Mouse (Mus musculus): ENCODE results near the gene Parva.

Gene Parva

DNA sequence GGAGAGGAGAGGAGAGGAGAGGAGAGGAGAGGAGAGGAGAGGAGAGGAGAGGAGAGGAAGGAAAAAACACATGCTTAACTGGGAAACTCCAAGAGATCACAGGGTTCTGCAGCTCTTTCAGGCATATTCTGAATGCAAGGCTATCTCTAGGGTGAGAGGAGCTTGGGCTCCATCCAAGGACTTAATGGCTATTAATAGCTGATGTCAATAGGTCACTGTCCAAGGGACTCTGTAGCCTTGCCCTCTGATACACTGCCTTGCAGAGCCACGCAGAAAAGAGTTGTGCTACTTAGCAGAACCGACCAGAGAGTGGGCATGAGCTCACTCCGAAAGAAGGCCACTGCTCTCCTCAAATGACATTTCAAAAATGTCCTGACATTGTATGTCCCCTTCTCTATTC lies 172.9 kb downstream of the Parva start:
- DNase-seq (ENCODE audit: low read depth, low spot score): no peak

DNA sequence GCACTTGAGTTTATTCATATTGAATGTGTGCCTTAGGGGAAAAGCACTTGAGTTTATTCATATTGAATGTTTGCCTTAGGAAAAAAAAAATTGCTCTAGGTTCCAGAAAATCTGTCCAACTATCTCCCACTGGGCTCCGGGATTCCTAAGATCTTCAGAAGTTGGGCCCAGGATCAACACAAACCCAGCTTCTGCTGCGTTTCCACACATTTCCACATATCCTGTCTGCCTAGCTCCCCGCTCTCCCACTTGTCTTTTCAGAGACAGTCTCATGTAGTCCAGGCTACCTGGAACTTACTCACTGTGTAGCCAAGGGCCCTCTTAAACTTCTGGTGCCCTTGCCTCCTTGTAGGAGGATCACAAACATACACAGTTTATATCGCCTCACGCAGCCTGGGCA lies 175.7 kb downstream of the Parva start:
- no peak for DNase-seq (ENCODE audit: low read depth, low spot score)

DNA sequence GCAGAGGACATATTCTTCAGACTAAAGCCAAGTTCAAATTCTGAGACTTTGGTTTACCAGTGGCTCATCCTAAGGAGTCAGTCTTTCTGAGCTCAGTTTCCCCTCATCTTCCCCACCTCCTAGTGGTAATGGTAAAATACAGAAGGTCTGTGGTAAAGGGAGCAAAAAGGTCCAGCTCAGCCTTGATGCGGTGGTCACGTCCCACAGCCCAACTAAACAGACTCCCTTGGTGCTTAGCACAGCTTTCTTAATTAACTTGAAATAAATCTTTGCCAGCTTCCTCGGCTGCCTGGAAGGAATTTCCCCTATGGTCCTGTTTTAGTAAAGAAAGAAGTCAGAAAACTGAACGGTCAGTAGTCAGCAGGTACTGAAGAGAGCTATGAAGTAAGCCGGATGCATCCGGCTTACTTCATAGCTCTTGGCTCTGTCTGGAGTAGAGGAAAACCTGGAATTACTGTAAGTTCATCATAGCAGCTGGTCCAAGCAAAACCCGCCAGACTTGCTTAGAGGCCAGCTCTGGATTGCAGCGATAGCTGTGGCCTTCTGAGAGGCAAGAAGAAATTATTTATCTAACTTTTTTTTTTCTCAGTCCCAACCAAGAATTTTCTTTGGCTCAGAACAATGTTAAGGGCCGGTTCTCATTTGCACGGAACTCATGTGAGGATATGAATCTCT lies 176.3 kb downstream of the Parva start:
- DNase-seq (ENCODE audit: low read depth, low spot score): no peak

DNA sequence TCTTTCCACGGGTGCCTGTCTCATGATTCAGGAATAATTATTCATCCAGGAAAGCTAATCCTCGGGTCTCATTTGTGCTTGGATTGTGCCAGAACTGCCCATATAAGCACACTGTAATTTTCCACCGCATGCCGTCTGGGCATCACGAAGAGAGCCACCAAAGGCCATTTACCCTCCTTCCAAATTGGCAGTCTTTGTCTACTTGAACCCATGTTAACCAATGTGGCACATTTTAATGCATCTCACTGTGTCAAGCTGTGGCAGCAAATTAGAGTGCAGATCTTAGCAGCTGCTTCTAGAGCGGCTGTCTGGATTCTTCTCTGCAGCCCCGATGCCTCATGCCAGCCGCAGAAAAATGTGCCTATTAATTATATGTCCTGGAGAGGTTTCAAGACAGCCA lies 176.9 kb downstream of the Parva start:
- DNase-seq (ENCODE audit: low read depth, low spot score): no peak

DNA sequence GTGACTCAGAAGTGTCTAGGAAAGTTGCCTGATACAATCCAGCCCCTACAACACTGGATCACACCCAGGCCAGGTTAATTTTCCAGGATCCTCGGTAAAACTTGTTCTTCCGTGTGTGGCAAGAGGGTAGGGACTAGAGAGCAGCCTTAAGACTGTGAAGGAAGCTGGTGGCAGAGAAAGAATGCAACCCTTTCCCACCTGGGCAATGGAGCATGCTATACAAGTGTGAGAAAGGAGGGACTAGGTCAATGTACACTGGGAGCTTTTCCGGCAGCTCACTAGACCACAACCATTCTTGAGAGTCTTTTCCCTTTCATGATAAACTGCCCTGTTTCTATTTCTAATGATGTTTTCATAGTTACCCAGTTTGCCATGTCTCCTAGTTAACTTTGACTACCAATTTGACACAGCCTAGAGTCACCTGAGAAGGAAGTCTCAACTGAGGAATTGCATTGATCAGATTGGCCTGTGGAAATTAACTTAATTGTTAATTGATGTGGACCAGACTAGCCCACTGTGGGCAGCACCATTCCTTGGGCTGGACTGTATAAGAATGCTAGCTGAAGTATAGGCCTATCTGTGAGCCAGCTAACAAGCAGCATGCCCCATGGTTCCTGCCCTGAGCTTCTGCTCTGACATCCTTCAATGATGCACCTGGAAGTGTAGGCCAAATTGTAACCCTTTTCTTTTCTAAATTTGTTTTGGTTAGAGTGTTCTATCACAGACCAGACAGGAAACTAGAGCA lies 186.9 kb downstream of the Parva start:
- DNase-seq (ENCODE audit: low read depth, low spot score): no peak

DNA sequence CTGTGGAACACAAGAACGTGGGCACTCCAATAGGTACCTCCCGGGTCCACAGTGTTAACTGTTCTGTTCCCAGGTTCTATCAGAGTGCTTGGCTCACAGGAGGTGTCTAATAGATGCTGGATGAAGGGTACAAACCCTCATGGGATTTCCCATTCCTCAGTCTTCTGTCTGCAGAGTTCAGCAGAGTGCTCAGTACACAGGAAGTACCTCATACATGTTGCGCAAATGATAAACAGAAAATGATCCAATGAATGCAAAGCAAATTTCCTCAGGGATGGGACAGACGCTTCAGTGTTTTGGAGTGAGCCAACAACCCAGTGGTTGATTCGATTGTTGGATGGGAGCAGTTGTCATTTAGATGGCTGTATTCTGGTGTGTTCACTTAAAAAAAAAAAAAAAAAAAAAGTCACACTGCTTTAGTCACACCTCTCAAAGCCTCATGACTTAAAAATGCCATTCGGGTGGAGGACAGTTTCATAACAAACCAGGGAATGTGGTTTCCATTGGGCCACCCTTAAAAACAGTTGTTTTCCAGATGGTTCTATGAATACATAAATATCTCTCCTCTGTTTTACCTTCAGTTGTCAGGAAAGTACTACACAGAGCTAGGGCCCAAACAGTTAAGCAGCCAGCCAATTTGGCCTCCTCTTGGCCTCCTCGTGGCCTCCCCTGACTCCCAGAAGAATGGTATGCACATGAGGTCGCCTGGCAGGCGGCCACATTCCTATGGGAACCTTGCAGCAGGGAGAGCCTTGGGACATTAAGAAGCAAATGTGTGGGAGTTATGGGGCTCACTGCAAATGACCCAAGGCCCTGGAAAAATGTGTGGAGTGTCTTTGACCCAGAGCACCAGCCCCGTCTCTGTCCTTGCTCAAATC lies 187.7 kb downstream of the Parva start:
- no peak for DNase-seq (ENCODE audit: low read depth, low spot score)

DNA sequence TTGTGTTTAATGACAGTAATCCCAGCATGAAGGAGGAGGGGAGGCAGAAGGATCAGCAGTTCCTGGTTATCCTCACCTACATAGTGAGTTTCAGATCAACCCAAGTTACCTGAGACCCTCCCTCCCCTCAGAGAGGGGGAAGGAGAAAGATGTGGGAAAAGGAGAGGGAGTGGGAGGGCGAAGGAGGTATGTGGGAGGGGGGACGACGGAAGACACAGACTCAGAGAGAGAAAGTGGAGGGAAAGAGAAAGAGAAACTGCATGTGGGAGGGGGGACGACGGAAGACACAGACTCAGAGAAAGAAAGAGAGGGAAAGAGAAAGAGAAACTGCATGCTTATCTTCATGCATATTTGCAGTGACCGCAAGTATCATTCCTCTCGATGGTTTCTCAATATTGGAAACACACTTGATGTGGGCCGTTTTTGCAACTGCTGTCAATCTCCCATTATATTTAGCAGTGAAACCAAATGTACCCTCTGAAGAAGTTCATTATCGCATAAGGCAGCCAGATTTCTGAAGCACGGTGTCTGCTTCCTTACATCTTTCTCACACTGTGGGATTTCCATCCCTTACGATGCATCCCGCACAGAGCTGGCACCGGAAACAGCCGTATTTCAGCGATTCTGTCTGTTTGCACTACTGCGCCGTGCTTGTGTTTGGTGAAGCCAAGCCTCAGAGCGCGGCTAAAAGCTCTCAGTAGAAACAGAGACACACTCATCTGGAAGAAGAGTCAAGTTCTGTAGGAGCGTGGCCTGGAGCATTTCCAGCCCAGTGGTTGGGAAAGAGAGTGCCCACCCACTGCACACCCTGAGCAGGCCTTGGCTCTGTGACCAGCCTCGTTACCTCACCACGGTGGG lies 193.2 kb downstream of the Parva start:
- DNase-seq (ENCODE audit: low read depth, low spot score): peak; percentile 40

DNA sequence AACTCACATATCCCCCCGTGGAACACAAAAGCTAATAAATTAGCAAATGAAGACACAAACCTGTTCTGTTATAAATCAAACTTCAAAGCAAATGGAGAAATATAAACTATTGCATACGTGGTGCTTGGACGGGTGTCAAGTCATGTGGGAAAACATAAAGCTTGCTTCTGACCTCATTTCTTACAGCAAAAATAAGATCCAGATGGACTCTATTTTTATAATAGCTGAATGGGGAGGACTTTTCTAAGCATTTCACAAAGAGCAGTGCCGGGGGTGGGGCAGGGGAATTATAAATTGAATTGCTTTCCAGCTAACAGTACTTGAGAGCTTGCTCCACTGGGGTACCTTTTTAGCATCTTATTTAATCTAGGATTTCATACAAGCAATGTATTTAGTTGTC lies 200.2 kb downstream of the Parva start:
- no peak for DNase-seq (ENCODE audit: low read depth, low spot score)

DNA sequence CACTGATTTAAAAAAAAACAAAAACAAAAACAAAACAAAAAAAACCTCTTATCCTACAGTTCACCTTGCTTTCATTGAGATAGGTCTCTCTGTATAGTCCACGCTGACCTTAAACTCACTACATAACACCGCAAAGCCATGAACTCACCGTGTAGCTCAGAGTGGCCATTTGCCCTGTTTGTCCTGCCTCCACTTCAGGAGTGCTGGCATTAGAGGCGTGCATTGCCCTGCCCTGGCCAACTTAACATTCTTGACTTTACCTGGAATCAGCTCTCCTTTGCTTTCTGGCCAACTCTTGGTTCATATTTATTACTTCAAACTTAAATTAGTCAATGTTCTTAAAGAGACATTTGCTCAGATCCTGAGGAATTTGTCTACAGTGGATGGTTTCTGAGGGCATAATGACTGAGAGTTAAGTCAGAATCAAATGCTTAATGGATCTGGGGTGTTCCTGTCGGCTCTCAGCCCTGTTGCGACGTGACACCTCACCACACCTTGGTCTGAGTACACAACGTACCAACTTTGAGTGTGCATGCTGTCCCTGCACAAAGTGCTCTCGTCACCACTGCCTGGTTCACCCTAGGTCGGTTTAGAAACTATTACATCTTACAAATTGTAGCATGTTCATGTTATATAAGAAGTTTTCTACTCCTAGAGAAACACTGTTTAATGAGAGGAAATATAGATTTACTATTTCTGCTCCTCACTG lies 207.4 kb downstream of the Parva start:
- no peak for DNase-seq (ENCODE audit: low read depth, low spot score)

DNA sequence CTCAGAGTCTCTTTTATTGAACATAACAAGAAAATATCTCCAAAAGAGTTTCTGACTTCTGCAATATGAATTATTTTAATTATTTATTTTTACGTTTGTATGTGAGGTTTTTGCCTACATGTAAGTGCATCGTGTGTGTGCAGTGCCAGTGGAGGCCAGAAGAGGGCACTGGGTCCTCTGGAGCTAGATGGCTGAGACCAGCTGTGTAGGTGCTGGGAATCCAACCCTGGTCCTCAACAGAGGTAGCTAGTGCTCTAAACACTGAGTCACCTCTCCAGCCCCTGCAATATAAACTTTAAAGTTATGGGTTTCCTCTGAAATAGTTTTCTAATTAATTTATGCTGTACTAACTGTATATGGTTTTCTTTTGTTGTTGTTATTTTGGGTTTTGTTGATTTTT lies 208.6 kb downstream of the Parva start:
- no peak for DNase-seq (ENCODE audit: low read depth, low spot score)

Data from CD4-positive helper T cell, adult 2 months (primary cell).